Mouse (Mus musculus) heart, embryonic 15.5 days (tissue): ENCODE measurements around the gene Erbb2. TPM values are rescaled to one million over a fixed set of nuclear protein-coding genes. Genes with fewer than 3 reads are reported as not detected.

Source experiments
- ATAC-seq: fragments of 200-750 bp; cut with Nextera tagmentation; replicated peaks from 2 replicates; pipeline ENCODE4 v1.8.0; 2017; ENCODE audit warnings: low read depth, moderate TSS enrichment; ENCODE audit not compliant: insufficient number of reproducible peaks, insufficient read depth, low FRiP score
- H3K27ac ChIP-seq: fragments of 300-500 bp; sonication (generic); 2 replicates; pipeline ENCODE4 v1.5.1; 2015; ENCODE audit warnings: mild to moderate bottlenecking, inconsistent platforms
- H3K27me3 ChIP-seq: fragments of 300-500 bp; sonication (generic); 2 replicates; pipeline ENCODE4 v1.6.1; 2015; ENCODE audit warnings: inconsistent platforms
- H3K36me3 ChIP-seq: fragments of 300-500 bp; sonication (generic); 2 replicates; pipeline ENCODE4 v1.6.1; 2015; ENCODE audit warnings: mild to moderate bottlenecking, inconsistent platforms
- H3K4me1 ChIP-seq: fragments of 300-500 bp; sonication (generic); replicated peaks from 2 replicates; pipeline ENCODE4 v1.6.1; 2015; ENCODE audit warnings: inconsistent platforms
- H3K4me2 ChIP-seq: fragments of 300-500 bp; sonication (generic); 2 replicates; pipeline ENCODE4 v1.6.1; 2015; ENCODE audit warnings: inconsistent platforms, mild to moderate bottlenecking, moderate library complexity
- H3K4me3 ChIP-seq: fragments of 300-500 bp; sonication (generic); 2 replicates; pipeline ENCODE4 v1.5.1; 2015; ENCODE audit warnings: mild to moderate bottlenecking, inconsistent platforms
- H3K9ac ChIP-seq: fragments of 300-500 bp; sonication (generic); 2 replicates; pipeline ENCODE4 v1.6.1; 2015; ENCODE audit warnings: mild to moderate bottlenecking, inconsistent platforms
- H3K9me3 ChIP-seq: fragments of 300-500 bp; sonication (generic); replicated peaks from 2 replicates; pipeline ENCODE4 v1.6.1; 2016; ENCODE audit warnings: inconsistent platforms
- WGBS: fragments of 180-500 bp; shearing (Covaris S2); methylation state at CpG from one replicate; pipeline ENCODE4 v1.1.7; 2015; ENCODE audit warnings: mixed read lengths; 5-methylcytosine and 5-hydroxymethylcytosine counted together
- polyA plus RNA-seq: library from polyadenylated mRNA; unstranded; fragments of >200 nt; fragmentation: Nextera tagmentation; extraction: Ambion mirVana; gene quantifications from 2 replicates; pipeline ENCODE4 v1.2.1, GENCODE M21; 2015

Erbb2 gene
- polyA plus RNA-seq = 36.1 and 44.2 TPM in 2 replicates

GRCm38 (mm10) chr11:98412273-98412796, at the start of gene Erbb2:
Gene Erbb2 (plus strand): TSS chr11:98412470.
- peak; percentile 83 for ATAC-seq
- WGBS = under 1% methylated on average over 49 of the region's 49 CpGs
- H3K4me1 ChIP-seq = peaks cover 59% of the 10 kb centered on the region

GRCm38 (mm10) chr11:98363817-98364216, 48.5 kb upstream of the Erbb2 start:
- 76% methylated on average over 5 of the region's 5 CpGs for WGBS

More at GRCm38 (mm10) chr11:98412273-98412796, at the start of gene Erbb2:
- Histone ChIP-seq H3K27me3 (no peaks in the 10 kb centered on the region), H3K4me3 (peak within 1 kb of the TSS; percentile 98), H3K4me2 (peak within 1 kb of the TSS; percentile 75), H3K27ac (peak within 1 kb of the TSS; percentile 98), H3K9me3 (no peaks in the 10 kb centered on the region), H3K9ac (peak within 1 kb of the TSS; percentile 99), H3K36me3 (no peaks in the 10 kb centered on the region)

GRCm38 (mm10) chr11:98364410-98364809, 47.9 kb upstream of the Erbb2 start:
- Histone ChIP-seq H3K27ac (no peak overlapping the region), H3K4me2 (no peak overlapping the region), H3K9me3 (no peaks in the 10 kb centered on the region), H3K4me3 (no peak overlapping the region), H3K36me3 (no peaks in the 10 kb centered on the region), H3K9ac (no peak overlapping the region), H3K27me3 (no peaks in the 10 kb centered on the region), H3K4me1 (peaks cover 66% of the 10 kb centered on the region)
- no peak for ATAC-seq
- 84% methylated on average over 5 of the region's 5 CpGs for WGBS

More at GRCm38 (mm10) chr11:98363817-98364216, 48.5 kb upstream of the Erbb2 start:
- H3K4me1 ChIP-seq = peaks cover 66% of the 10 kb centered on the region
- no peaks in the 10 kb centered on the region for H3K27me3 ChIP-seq
- H3K36me3 ChIP-seq = no peaks in the 10 kb centered on the region
- ATAC-seq = no peak
- no peak overlapping the region for H3K4me3 ChIP-seq
- no peak overlapping the region for H3K9ac ChIP-seq
- no peaks in the 10 kb centered on the region for H3K9me3 ChIP-seq
- H3K27ac ChIP-seq = no peak overlapping the region
- no peak overlapping the region for H3K4me2 ChIP-seq

DNA sequence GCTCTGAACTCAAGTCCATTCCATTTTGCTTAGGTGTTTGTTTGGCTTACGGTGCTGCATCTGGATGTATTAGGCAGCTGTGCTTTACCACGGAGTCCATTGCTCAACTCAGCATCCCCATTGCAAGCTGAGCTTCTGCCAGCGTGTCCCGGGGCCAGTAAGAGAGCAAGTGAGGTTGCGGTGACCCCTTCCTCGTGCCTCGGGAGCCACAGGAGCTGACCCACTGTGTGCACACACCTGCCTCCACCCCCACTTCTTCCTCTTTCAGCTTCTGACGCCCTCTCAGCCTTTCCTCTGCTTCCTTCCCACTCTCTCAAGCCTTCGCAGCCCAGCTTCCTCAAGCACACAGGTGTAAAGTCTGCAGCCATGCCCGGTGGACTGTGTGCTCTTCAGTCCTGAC, 46.0 kb upstream of the Erbb2 start:
- no peak overlapping the region for H3K9ac ChIP-seq
- peak overlapping the region; percentile 88 for H3K27ac ChIP-seq
- no peak overlapping the region for H3K4me3 ChIP-seq
- no peaks in the 10 kb centered on the region for H3K27me3 ChIP-seq
- 68% methylated on average over 10 of the region's 10 CpGs for WGBS
- no peak overlapping the region for H3K4me2 ChIP-seq
- H3K4me1 ChIP-seq = peaks cover 58% of the 10 kb centered on the region
- no peak for ATAC-seq
- H3K9me3 ChIP-seq = no peaks in the 10 kb centered on the region
- no peaks in the 10 kb centered on the region for H3K36me3 ChIP-seq

GRCm38 (mm10) chr11:98367171-98367862, 45.0 kb upstream of the Erbb2 start:
- WGBS = 44% methylated on average over 10 of the region's 10 CpGs
- ATAC-seq = peak; percentile 9; the same call in 1 of the 2 replicates

GRCm38 (mm10) chr11:98367863-98368186, 44.4 kb upstream of the Erbb2 start:
- WGBS = 51% methylated on average over 7 of the region's 7 CpGs
- Histone ChIP-seq H3K4me3 (no peak overlapping the region), H3K9ac (no peak overlapping the region), H3K27ac (peak overlapping the region; percentile 88), H3K4me1 (peaks cover 64% of the 10 kb centered on the region), H3K36me3 (no peaks in the 10 kb centered on the region), H3K4me2 (peak overlapping the region; percentile 33; the same call in 1 of the 2 replicates), H3K9me3 (no peaks in the 10 kb centered on the region), H3K27me3 (no peaks in the 10 kb centered on the region)
- no peak; the same call in 1 of the 2 replicates for ATAC-seq

More at GRCm38 (mm10) chr11:98367171-98367862, 45.0 kb upstream of the Erbb2 start:
- Histone ChIP-seq H3K4me1 (peaks cover 59% of the 10 kb centered on the region), H3K4me3 (no peak overlapping the region), H3K4me2 (peak overlapping the region; percentile 33), H3K27me3 (no peaks in the 10 kb centered on the region), H3K9ac (no peak overlapping the region), H3K27ac (peak overlapping the region; percentile 88), H3K9me3 (no peaks in the 10 kb centered on the region), H3K36me3 (no peaks in the 10 kb centered on the region)

GRCm38 (mm10) chr11:98369337-98369736, 42.9 kb upstream of the Erbb2 start:
- Histone ChIP-seq H3K4me1 (peaks cover 74% of the 10 kb centered on the region), H3K4me2 (no peak overlapping the region), H3K36me3 (no peaks in the 10 kb centered on the region), H3K9ac (no peak overlapping the region), H3K9me3 (no peaks in the 10 kb centered on the region), H3K27ac (no peak overlapping the region), H3K27me3 (no peaks in the 10 kb centered on the region), H3K4me3 (no peak overlapping the region)
- WGBS = 59% methylated on average over 6 of the region's 6 CpGs
- ATAC-seq = no peak

DNA sequence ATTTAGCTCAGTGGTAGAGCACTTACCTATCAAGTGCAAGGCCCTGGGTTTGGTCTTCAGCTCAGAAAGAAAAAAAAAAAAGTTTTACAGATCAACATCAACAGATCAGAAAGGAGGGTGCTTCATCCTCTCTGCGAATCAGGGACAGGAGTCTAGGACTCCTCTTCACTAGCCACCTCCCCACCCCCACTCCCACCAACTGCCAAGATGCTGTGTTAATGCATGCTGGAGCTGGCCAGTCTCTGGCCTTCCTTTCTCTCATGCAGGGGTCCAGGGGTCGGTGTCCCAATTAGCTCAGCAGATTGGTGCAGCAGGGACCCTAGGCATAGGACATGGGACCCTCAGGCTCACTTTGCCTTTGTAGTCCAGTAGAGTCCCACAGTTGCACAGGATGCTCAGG, 41.7 kb upstream of the Erbb2 start:
- no peak overlapping the region for H3K27ac ChIP-seq
- no peak overlapping the region for H3K4me3 ChIP-seq
- 91% methylated on average over 2 of the region's 2 CpGs for WGBS
- H3K4me1 ChIP-seq = peaks cover 85% of the 10 kb centered on the region
- H3K27me3 ChIP-seq = no peaks in the 10 kb centered on the region
- H3K4me2 ChIP-seq = no peak overlapping the region
- ATAC-seq = no peak
- peaks cover 9% of the 10 kb centered on the region; the same call in 1 of the 2 replicates for H3K36me3 ChIP-seq
- no peak overlapping the region for H3K9ac ChIP-seq
- H3K9me3 ChIP-seq = no peaks in the 10 kb centered on the region

DNA sequence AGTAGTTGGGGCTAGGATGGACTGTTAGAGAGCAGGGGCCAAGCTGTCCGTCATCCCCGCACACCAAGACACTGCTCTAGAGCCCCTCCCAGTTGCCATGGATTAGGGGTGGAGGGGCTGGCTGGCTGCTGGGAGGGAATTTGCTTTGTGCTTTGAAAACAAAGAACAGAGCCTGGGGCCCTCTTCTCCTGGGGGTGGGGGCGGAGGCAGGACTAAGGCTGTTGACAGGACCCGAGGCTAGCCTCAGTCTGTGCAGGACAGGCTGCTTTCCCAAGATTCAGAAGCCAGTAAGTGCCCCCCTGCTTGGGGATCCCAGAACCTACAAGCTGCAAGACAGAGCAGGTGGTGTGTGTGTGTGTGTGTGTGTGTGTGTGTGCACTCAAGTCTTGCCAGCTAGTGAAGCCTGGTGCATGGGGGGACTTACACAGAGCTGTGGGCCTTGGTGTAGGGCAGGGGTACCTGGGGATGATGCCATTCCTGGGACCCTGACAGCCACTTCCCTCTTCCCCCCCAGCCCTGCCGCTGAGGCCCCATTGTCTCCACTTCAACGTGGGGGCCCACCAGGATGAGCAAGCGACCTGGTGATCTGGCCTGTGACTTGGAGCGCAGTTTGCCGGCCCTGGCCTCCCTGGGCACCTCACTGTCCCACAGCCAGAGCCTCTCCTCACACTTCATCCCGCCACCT, 40.6 kb upstream of the Erbb2 start:
- no peaks in the 10 kb centered on the region for H3K27me3 ChIP-seq
- peaks cover 11% of the 10 kb centered on the region; the same call in 1 of the 2 replicates for H3K36me3 ChIP-seq
- ATAC-seq = no peak
- 42% methylated on average over 10 of the region's 10 CpGs for WGBS
- H3K4me3 ChIP-seq = no peak overlapping the region
- peaks cover 84% of the 10 kb centered on the region for H3K4me1 ChIP-seq
- H3K4me2 ChIP-seq = no peak overlapping the region
- H3K9ac ChIP-seq = peak overlapping the region; percentile 28; the same call in 1 of the 2 replicates
- H3K27ac ChIP-seq = no peak overlapping the region
- no peaks in the 10 kb centered on the region for H3K9me3 ChIP-seq

GRCm38 (mm10) chr11:98372406-98372805, 39.9 kb upstream of the Erbb2 start:
- 8% methylated on average over 2 of the region's 2 CpGs for WGBS
- Histone ChIP-seq H3K4me2 (no peak overlapping the region), H3K27ac (no peak overlapping the region), H3K27me3 (no peaks in the 10 kb centered on the region), H3K4me3 (no peak overlapping the region), H3K36me3 (peaks cover 18% of the 10 kb centered on the region), H3K4me1 (peaks cover 84% of the 10 kb centered on the region), H3K9me3 (no peaks in the 10 kb centered on the region), H3K9ac (0 out of 2 replicates have a peak overlapping the region, but pooled peaks have one; percentile 28)
- ATAC-seq = no peak

- no peaks in the 10 kb centered on the region for H3K27me3 ChIP-seq
- H3K36me3 ChIP-seq = peaks cover 23% of the 10 kb centered on the region
- peaks cover 86% of the 10 kb centered on the region for H3K4me1 ChIP-seq
- 71% methylated on average over 6 of the region's 6 CpGs for WGBS
- no peak overlapping the region for H3K4me3 ChIP-seq
- H3K27ac ChIP-seq = no peak overlapping the region
- no peak overlapping the region for H3K4me2 ChIP-seq
- ATAC-seq = no peak
- H3K9ac ChIP-seq = no peak overlapping the region
- H3K9me3 ChIP-seq = no peaks in the 10 kb centered on the region
Observed at GRCm38 (mm10) chr11:98373244-98373643, 39.0 kb upstream of the Erbb2 start.
